Mouse (Mus musculus): ENCODE data around the gene Vwa5b2. TPM values are rescaled to one million over a fixed set of nuclear protein-coding genes. Genes with fewer than 3 reads are reported as not detected.

Vwa5b2 gene
- total RNA-seq (2023), result not detected

GRCm38 (mm10) chr16:20589366-20589938 is at the start of gene Vwa5b2:
TSS of gene Vwa5b2 (plus strand) at chr16:20589471.

GRCm38 (mm10) chr16:20548096-20548948 is 40.9 kb upstream of the Vwa5b2 start, which contains the start of gene Abcf3:
TSS of gene Abcf3 (plus strand) at chr16:20548577.

GRCm38 (mm10) chr16:20611357-20612227 is 22.3 kb downstream of the Vwa5b2 start, which contains the start of the genes Eef1akmt4, Gm49333 and Alg3:
TSS of gene Eef1akmt4 (plus strand) at chr16:20611593.
TSS of gene Gm49333 (plus strand) at chr16:20611610.
TSS of gene Alg3 (minus strand) at chr16:20611735.

GRCm38 (mm10) chr16:20621191-20621990 is 32.1 kb downstream of the Vwa5b2 start, which contains the start of gene Camk2n2:
TSS of gene Camk2n2 (minus strand) at chr16:20621287.

GRCm38 (mm10) chr16:20629731-20630634 is 40.7 kb downstream of the Vwa5b2 start, which contains the start of gene Ece2:
TSS of gene Ece2 (plus strand) at chr16:20629828.

GRCm38 (mm10) chr16:20651076-20651946 is 62.0 kb downstream of the Vwa5b2 start, which contains the start of gene Psmd2:
TSS of gene Psmd2 (plus strand) at chr16:20651652.

Other genes with a start within 250 kb of the Vwa5b2 start
- gene Abcc5, start 163.1 kb upstream of the Vwa5b2 start, total RNA-seq (2023), result 100 to 1,000 TPM in 1 of 2 experiments, 10 to 100 TPM in 1; 83.4 to 102 TPM
- 10 to 100 TPM; 22.6 to 22.8 TPM for gene Eif2b5, start 90.7 kb upstream of the Vwa5b2 start, total RNA-seq (2023)
- gene Dvl3, start 72.5 kb upstream of the Vwa5b2 start, total RNA-seq (2023), result 10 to 100 TPM; 26.5 to 28.0 TPM
- gene Ap2m1, start 54.0 kb upstream of the Vwa5b2 start, total RNA-seq (2023), result 100 to 1,000 TPM; 190 to 204 TPM
- 10 to 100 TPM; 45.4 to 46.1 TPM for gene Abcf3, start 40.9 kb upstream of the Vwa5b2 start, total RNA-seq (2023)
- gene Eef1akmt4, start 22.1 kb downstream of the Vwa5b2 start, total RNA-seq (2023), result 1 to 10 TPM; 3.9 to 5.5 TPM
- gene Gm49333, start 22.1 kb downstream of the Vwa5b2 start, total RNA-seq (2023), result not detected
- 1 to 10 TPM; 6.4 to 7.1 TPM for gene Alg3, start 22.3 kb downstream of the Vwa5b2 start, total RNA-seq (2023)
- 1 to 10 TPM; 1.2 to 1.3 TPM for gene Camk2n2, start 31.8 kb downstream of the Vwa5b2 start, total RNA-seq (2023)
- gene Ece2, start 40.4 kb downstream of the Vwa5b2 start, total RNA-seq (2023), result under 1 TPM in 1 of 2 experiments, not detected in 1; 0.18 TPM
- gene Psmd2, start 62.2 kb downstream of the Vwa5b2 start, total RNA-seq (2023), result 100 to 1,000 TPM; 106 to 110 TPM
- 100 to 1,000 TPM; 147 to 161 TPM for gene Eif4g1, start 78.8 kb downstream of the Vwa5b2 start, total RNA-seq (2023)
- gene Fam131a, start 103.8 kb downstream of the Vwa5b2 start, total RNA-seq (2023), result under 1 TPM; 0.42 to 0.86 TPM
- 1 to 10 TPM; 7.9 to 8.2 TPM for gene Polr2h, start 128.2 kb downstream of the Vwa5b2 start, total RNA-seq (2023)
- gene Clcn2, start 128.3 kb downstream of the Vwa5b2 start, total RNA-seq (2023), result 1 to 10 TPM; 4.8 to 5.6 TPM
- not detected for gene Chrd, start 143.7 kb downstream of the Vwa5b2 start, total RNA-seq (2023)
- gene Thpo, start 145.0 kb downstream of the Vwa5b2 start, total RNA-seq (2023), result not detected

Data from neutrophil, adult 83 days (primary cell).